Mouse (Mus musculus): Measurements from ENCODE around the gene Atl3.
"Not testable (repeated sequence)": the region's sequence is repeated elsewhere in the genome, so short reads cannot be mapped to it uniquely, and the experiment has no call there.

Atl3 gene

DNA sequence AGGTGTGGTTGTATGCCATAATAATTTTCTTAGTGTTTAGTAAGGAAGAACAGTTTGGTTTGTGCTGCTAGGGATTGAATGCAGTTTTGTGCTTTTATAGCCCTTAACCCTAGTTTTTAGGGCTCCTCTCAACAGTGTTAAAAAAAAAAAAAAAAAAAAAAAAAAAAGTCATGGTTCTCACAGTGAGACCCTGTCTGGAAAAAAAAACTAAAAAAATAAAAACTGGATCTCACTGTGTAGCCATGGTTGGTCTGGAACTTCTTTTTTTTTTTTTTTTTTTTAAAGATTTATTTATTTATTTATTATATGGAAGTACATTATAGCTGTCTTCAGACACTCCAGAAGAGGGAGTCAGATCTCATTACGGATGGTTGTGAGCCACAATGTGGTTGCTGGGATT is 2.2 kb downstream of the Atl3 start:
- not testable (repeated sequence) for ATAC-seq (ENCODE audit: insufficient number of reproducible peaks, low FRiP score, low TSS enrichment)

- no peak for ATAC-seq (ENCODE audit: insufficient number of reproducible peaks, low FRiP score, low TSS enrichment)
These were observed 5.0 kb downstream of the Atl3 start for GRCm38 (mm10) chr19:7498816-7499215.

GRCm38 (mm10) chr19:7500701-7501100 is 6.9 kb downstream of the Atl3 start:
- ATAC-seq (ENCODE audit: insufficient number of reproducible peaks, low FRiP score, low TSS enrichment): no peak

- no peak for ATAC-seq (ENCODE audit: insufficient number of reproducible peaks, low FRiP score, low TSS enrichment)
These were observed 8.6 kb downstream of the Atl3 start for GRCm38 (mm10) chr19:7502432-7502831.

DNA sequence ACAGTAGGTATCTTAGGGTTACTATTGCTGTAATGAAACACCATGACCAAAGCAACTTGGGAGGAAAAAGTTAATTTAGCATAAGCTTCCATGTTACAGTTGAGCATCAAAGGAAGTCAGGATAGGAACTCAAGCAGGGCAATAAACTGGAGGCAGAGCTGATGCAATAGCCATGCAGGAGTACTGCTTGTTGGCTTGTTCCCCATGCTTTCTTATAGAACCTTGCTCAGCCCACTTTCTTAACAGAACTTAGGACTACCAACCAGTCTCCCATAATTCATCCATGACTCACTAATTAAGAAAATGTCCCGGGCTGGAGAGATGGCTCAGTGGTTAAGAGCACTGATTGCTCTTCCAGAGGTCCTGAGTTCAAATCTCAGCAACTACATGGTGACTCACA is 12.5 kb downstream of the Atl3 start:
- no peak for ATAC-seq (ENCODE audit: insufficient number of reproducible peaks, low FRiP score, low TSS enrichment)

- ATAC-seq (ENCODE audit: insufficient number of reproducible peaks, low FRiP score, low TSS enrichment): no peak
These were observed 14.2 kb downstream of the Atl3 start for GRCm38 (mm10) chr19:7508026-7508425.

DNA sequence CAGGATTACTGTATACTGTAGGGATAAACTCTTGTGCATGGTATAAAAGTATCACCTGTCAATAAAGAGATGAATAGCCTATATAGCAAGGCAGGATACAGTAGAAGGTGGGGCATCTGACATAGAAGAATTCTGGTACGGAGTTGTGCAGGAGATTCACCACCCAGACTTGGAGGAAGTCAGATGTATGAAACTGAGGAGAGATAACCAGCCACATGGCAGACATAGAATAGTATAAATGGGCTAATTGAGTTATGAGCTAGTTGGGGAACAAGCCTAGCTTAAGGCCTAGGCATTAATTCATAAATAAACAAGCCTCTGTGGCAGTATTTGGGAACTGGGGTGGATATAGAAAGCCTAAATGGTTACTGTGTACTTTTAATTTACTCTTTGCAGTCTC is 22.6 kb downstream of the Atl3 start:
- ATAC-seq (ENCODE audit: insufficient number of reproducible peaks, low FRiP score, low TSS enrichment): no peak

- ATAC-seq (ENCODE audit: insufficient number of reproducible peaks, low FRiP score, low TSS enrichment): no peak
These were observed 27.8 kb downstream of the Atl3 start for GRCm38 (mm10) chr19:7521619-7522018.

- ATAC-seq (ENCODE audit: insufficient number of reproducible peaks, low FRiP score, low TSS enrichment): no peak
These were observed 29.0 kb downstream of the Atl3 start for GRCm38 (mm10) chr19:7522856-7523255.

GRCm38 (mm10) chr19:7523292-7523691 is 29.5 kb downstream of the Atl3 start:
- no peak for ATAC-seq (ENCODE audit: insufficient number of reproducible peaks, low FRiP score, low TSS enrichment)

GRCm38 (mm10) chr19:7523781-7524180 is 29.9 kb downstream of the Atl3 start:
- ATAC-seq (ENCODE audit: insufficient number of reproducible peaks, low FRiP score, low TSS enrichment): no peak

GRCm38 (mm10) chr19:7524879-7525278 is 31.0 kb downstream of the Atl3 start:
- ATAC-seq (ENCODE audit: insufficient number of reproducible peaks, low FRiP score, low TSS enrichment): no peak

GRCm38 (mm10) chr19:7528639-7529428 is 35.0 kb downstream of the Atl3 start:
- no peak for ATAC-seq (ENCODE audit: insufficient number of reproducible peaks, low FRiP score, low TSS enrichment)

DNA sequence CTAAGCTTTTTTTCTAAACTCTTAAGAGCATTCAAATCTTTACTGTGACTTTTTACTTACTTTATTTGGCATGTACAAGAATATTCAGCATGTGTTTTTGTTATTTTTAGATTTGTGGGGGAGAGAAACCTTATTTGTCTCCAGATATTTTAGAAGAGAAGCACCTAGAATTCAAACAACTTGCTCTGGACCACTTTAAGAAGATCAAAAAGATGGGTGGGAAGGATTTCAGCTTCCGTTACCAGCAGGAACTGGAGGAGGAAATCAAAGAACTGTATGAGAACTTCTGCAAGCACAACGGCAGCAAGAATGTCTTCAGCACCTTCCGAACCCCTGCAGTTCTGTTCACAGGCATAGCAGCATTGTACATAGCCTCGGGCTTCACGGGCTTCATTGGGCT is 38.1 kb downstream of the Atl3 start:
- no peak for ATAC-seq (ENCODE audit: insufficient number of reproducible peaks, low FRiP score, low TSS enrichment)

DNA sequence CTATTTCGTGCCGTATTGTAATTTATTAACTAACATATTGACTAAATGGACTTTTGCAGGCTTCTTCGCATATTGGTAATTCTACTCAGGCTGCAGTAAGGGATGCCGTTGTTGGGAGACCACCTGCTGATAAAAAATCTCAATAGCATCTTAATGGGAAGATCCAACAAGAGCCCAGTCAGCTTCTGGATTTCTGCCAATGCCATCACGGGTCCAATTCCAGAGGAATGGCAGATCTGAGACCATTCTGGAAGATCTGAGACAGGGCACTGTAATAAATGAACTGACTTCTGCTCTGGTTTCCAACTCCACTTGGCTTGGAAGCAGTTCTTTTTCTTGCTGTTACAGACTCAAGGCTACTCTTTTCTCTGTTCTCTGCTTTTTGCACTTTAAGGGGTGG is 40.1 kb downstream of the Atl3 start:
- ATAC-seq (ENCODE audit: insufficient number of reproducible peaks, low FRiP score, low TSS enrichment): no peak

DNA sequence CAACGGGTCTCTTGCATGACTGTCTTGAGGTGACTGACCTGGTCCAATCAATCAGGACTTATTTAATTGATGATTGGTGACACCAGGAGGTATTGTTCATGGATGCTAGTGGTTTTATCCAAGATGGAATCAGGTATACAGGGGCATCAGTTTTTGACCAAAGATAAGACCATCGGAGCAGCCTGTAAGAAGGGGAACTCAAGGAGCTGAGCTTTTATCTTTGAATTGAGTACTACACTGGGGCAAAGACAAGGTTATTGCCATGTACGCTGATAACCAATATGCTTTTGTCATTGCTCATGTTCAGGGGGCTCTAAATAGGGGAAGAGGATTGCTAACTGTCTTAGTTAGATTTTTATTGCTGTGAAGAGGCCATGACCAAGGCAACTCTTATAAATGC is 55.1 kb downstream of the Atl3 start:
- no peak for ATAC-seq (ENCODE audit: insufficient number of reproducible peaks, low FRiP score, low TSS enrichment)

GRCm38 (mm10) chr19:7551550-7552300 is 57.9 kb downstream of the Atl3 start:
- no peak for ATAC-seq (ENCODE audit: insufficient number of reproducible peaks, low FRiP score, low TSS enrichment)

- no peak for ATAC-seq (ENCODE audit: insufficient number of reproducible peaks, low FRiP score, low TSS enrichment)
These were observed 58.4 kb downstream of the Atl3 start for GRCm38 (mm10) chr19:7552301-7552673.

- no peak for ATAC-seq (ENCODE audit: insufficient number of reproducible peaks, low FRiP score, low TSS enrichment)
These were observed 59.6 kb downstream of the Atl3 start for GRCm38 (mm10) chr19:7553441-7553840.

DNA sequence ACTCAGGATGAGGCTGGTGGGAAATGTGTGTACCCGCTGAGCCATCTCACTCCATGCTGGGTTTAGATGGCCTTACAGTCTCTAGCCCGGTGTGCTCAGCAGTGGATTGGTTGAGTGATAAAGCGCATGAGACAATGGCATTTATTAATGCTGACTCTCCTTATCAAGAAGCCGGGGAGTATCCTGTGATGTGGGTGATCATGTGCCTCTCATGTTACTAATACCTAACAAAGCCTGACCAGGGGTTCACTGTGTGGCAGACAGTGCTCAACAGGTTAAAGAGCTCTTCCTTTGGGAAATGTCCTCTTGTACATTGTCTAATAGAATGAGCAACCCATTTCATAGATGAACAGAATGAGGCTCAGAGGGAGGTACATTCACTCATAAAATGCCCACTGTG is 61.0 kb downstream of the Atl3 start:
- no peak for ATAC-seq (ENCODE audit: insufficient number of reproducible peaks, low FRiP score, low TSS enrichment)

DNA sequence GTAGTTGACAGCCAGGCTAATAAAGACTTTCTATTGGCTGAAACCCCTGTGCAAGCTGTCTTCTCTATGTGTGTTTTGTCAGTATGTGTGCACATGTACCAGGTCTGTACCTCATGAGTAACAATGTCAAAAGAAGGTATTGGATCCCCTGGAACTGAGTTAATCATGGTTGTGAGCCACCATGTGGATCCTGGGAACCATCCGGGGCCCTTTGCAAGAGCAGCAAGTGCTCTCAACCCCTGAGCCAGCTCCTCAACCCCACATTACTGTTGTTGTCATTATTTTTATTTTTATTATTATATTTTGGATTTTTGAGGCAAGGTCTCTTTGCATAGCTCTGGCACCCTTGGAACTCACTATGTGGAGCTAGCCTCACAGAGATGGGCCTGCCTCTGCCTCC is 62.8 kb downstream of the Atl3 start:
- ATAC-seq (ENCODE audit: insufficient number of reproducible peaks, low FRiP score, low TSS enrichment): no peak

DNA sequence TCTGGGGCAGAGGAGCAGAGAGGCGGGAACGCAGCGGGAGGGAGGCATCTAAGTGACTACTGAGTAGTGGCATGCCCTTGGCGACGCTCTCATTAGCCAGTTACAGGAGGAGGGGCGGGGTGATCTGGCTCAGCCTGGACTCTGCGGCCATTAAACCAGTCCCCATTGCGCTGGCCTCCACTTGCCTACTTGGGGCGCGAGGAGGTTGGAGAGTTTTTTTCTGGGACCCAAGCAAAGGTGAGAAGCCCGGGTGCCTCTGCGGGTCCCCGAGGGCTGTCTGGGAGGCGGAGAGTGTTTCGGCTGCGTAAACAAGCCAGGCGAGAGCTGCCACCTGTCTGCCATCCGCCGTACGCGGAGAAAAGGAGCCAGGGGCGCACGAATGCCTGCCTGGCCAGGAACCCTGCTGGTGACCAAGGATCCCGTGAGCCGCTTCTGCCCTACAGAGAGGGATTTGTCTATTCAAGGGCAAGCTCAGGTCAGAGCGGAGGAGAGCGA is 63.5 kb downstream of the Atl3 start, which contains the start of gene Pla2g16:
TSS of gene Pla2g16 (plus strand) at position 132 of the 495 bp plus-strand sequence.
- ATAC-seq (ENCODE audit: insufficient number of reproducible peaks, low FRiP score, low TSS enrichment): no peak
